Mouse (Mus musculus): ENCODE measurements at regions not wholly inside any gene's neighbourhood (a gene's known extent, or its start where the extent isn't known, plus 50 kb on each side); places are given as distances from the start of the nearest gene placed in this dataset.

DNA sequence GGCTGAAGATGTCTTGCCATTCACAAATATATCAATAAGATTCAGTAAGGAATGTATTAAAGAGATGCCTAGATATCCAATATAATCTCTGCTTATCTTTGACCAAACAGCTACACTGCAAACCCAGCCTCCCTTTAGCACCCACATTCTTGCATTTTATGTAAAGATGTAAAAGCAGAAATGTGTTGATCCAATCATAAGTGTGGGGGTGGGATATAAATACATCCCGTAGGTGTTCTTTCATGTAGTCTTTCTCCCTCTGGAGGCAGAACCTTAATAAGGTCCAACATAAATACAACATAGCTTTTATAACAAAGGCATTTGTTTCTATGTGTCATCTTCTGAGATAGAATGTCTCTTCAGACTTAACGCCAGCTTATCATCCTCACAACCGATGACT is 637.1 kb upstream of the Flrt2 start:
- DNase-seq = peak; percentile 2

DNA sequence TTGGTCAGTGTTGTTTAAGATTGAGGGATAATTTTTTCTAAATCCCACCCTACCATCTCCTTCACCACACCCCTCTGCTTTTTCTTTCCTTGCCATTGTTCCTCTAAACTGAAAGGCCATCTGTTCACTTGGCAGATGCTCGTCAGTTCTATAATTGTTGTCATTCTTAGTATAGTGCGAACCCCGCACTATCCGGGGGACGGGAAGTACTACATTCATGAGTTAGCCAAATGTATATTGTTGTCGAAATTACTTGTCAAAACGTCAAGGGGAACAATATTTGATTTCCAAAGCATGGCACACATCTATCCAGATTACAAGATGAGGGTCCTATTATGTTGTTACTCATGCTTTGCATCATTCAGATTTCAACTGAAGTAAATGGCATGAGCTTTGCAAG is 635.1 kb upstream of the Flrt2 start:
- DNase-seq = peak; percentile 11

- no peak for DNase-seq
Observed at GRCm38 (mm10) chr12:95059396-95059795, 632.6 kb upstream of the Flrt2 start.

DNA sequence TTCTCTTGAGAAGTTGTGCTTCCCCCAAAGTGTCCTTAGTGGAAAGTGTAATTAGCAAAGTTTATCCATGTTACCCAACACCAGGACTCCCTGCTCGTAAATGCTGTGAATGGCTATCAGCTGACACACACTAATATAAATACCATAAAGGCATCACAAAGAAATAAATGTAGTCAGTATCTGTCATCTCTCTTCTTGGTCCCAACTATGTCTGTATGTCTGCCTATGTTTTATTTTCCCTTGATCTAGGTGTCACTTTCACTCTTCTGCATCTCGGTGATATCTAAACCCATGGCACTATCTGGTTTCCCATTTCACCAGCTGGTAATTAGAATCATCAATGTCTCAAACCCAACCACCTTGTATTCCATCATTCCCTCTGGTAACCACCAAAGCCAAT is 619.7 kb upstream of the Flrt2 start:
- no peak for DNase-seq

DNA sequence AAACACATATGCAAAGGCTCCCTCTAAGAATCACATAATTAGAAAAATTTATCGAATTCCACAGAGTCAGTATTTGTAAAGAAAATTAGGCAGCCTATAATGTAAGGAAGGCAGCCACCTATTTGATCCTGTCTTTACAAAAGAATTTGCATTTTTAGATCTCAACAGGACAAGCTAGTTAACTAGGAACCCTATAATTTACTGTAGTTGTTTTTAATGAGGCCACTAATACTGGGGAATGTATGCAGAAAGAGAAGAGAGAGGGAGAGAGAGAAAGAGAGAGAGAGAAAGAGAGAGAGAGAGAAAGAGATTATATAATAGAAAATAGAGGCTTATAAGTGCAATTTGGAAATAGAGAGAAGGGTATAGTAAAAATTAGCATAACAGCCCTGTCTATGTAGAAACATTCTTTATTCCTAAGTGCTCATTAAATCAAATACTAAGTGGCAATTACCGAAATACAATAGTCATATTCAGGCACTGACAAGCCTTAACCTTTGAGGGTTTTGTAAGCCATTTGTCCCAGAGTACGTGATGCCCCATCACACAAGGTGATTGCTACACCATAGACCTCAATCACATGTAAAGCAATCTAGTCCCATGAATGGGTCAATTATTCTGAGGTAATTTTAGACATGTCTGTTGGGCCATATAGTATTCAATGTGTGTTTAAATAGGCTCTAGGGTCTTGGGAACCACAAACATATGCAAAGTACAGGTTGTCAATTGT is 572.6 kb upstream of the Flrt2 start:
- no peak for DNase-seq

- no peak for DNase-seq
Observed at GRCm38 (mm10) chr12:95132804-95133203, 559.2 kb upstream of the Flrt2 start.

GRCm38 (mm10) chr12:95133482-95133881 is 558.5 kb upstream of the Flrt2 start:
- no peak for DNase-seq

DNA sequence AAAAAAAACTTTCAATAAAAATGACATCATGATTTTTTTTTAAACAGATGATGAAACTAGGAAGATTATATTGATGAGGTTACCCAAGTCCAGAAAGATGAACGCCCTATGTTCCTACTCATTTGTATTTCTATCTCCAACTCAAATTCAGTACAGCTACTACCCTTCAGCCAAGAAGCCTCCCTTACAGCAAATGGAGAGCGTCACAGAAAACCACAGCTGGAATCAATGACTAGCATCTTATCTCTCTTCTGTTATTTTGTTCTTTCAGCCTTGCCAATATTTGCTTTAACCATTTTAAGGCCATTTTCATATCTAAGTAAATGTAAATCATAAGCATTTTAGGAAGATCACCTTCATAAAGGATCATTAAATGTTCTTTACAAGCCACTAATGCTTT is 553.9 kb upstream of the Flrt2 start:
- no peak for DNase-seq

- DNase-seq = peak; percentile 29
Observed at GRCm38 (mm10) chr12:95171051-95171450, 521.0 kb upstream of the Flrt2 start.

GRCm38 (mm10) chr12:95173810-95174402 is 518.1 kb upstream of the Flrt2 start:
- DNase-seq = no peak

- DNase-seq = no peak
Observed at GRCm38 (mm10) chr12:95202486-95202885, 489.5 kb upstream of the Flrt2 start.

DNA sequence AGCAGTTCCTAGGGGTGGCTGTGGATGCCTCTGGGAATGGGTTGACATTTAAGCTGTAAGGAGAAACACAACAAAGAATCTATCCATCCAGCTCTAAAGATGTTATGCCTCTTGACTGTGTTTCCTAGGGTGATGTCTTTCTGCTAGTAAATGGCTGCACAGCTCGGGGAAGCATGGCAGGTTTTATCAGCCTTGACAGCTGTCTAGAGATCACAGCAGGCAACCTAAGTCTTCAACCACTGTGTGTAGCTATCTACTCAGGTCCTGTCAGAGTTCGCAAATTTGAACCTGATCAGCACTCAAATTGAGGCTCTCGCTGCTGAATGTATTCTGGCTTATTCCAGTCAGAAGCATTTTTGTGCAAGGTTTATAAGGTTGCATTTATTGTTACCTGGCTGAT is 486.9 kb upstream of the Flrt2 start:
- no peak for DNase-seq

DNA sequence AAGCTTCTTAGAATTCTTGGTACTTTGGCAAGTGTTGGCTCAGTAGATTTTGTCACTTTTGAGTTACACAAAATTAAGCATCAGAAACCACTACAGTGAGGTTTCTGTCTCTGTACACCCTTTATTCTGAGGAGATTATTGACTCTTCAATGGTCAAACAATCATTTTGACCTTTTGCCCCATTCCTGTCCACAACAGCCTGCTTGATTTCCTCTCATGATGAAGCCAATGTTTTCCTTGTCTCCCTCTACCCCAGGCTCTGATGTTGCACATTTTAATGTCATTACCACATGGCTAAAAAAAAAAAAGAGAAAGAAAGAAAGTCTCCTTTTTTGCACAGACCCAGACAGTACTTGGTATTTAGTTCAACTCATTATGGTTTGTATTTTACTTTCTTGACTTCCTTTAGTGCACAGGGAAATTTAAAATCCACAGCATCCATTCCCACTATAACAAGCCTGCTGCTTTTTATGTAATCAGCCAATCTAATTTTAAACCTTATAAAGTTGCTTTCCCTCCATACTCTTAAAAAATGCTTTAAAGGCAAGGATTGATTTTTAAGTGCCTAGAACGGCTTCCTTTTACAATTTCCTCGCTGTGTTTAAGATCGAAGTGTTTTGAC is 452.8 kb upstream of the Flrt2 start:
- no peak for DNase-seq

DNA sequence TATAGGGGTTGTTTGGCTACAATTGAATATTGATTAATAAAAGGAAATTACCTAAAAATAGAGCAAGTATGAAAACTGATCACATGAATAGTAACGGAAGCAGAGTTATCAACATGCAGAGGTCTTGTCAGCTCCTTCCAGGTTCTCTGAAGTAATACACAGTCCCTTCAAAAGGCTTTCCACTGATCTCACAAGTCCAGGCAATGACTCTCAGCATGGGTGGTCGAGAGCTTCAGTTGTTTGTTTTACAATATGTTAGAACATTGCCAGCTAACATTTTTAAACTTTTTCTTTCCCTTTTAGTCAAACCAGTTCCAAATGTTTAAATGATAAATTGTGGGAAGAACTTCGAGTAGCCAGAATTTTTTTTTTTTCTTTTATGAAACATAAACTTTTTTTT is 424.8 kb upstream of the Flrt2 start:
- no peak for DNase-seq

DNA sequence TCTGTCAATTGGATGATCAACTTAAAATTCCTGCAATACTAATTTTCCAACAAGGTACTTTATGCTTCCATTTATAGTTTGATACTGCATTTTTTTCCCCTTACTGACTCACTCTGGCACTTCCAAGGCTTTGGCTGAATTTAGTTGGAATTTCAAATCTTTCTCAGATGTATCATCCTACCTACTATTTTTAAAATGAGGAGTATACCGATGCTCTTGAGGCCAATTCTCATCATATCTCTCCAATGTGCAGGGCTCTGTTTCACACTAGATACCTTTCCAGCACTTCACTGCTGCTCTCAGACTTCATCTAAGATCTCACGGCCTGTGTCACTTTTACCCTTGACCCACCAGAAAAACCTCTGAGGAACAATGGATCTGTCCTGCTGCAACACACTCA is 386.6 kb upstream of the Flrt2 start:
- DNase-seq = no peak

- peak; percentile 45 for DNase-seq
Observed at GRCm38 (mm10) chr12:95315151-95315750, 376.8 kb upstream of the Flrt2 start.

- no peak for DNase-seq
Observed at GRCm38 (mm10) chr12:95316820-95317219, 375.2 kb upstream of the Flrt2 start.

GRCm38 (mm10) chr12:95321693-95322092 is 370.3 kb upstream of the Flrt2 start:
- DNase-seq = no peak

DNA sequence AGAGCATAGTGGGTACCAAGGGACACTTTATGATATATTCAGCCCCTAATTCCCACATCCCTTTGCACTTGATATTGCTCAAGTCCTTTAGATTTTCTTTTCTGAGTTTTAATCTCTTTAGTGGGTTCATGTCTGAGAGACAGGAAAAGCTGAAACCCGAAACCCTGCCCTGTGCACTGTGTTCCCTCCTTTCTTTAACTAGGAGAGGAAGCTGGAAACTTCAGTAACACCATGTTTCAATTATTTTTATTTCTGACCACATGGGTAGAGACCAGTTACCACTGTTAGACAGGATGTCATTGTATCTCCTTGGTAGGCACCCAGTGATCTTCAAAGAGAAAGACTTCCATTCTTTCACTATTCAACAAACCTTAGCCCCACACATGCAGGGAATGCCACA is 362.4 kb upstream of the Flrt2 start:
- DNase-seq = no peak

- no peak for DNase-seq
Observed at GRCm38 (mm10) chr12:95347786-95348185, 344.2 kb upstream of the Flrt2 start.

- no peak for DNase-seq
Observed at GRCm38 (mm10) chr12:95355151-95355550, 336.9 kb upstream of the Flrt2 start.

DNA sequence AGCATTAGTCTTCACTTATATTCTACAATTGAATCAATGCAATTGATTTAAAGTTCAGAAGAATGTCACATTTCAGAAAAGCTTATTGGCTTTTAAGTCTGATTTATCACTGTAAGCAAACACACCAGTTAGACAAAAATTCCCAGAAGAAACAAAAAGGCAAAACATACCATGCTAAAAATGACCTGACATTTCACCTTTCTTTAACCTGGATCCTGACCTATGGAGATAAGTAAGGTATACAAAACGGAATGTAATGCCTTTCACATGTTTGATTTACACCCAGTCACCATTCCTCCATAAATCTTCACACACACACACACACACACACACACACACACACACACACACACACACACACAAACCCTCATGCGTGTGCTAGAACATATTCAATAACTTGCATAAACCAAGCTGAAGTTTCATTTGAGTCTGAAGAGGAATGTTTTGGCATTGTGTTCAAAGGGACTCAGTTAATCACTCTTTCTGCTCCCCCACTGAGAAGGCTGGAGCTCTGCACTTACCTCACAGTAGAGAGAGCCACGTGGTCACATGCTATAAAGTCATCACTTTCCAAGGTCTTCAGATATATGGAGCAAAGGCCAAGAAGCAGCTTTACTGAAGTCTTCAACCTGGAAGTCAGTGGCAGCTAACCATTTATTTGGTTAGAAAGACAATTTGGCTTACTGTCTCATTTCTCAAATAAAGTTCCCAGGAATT is 307.6 kb upstream of the Flrt2 start:
- DNase-seq = no peak

DNA sequence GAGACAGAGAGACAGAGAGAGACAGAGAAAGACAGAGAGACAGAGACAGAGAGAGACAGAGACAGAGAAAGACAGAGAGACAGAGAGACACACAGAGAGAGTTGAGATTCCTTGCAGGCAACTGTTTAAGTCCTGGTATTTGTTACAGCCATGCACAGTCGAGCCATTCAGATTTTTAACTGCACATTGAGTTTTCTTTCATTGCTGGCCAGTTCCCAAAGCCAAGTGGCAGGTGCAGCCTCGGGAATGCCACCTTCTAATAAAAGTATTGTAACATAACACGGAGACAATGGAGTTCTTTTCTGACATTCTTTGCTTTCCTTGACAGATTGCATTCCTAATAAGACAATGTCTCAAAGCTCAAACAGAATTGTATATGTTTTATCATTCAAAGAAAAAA is 306.3 kb upstream of the Flrt2 start:
- no peak for DNase-seq

Measured in right cerebral cortex, adult 18-20 months (tissue).